Mouse (Mus musculus) ES-E14 (cell line): Measurements from ENCODE around the gene Il12rb1.

Experiments used
- MAFK ChIP-seq: IDR thresholded peaks from 2 replicates; pipeline ENCODE4 v1.6.1; 2014; ENCODE audit warnings: mild to moderate bottlenecking, low read depth, low read length, inconsistent platforms; ENCODE audit not compliant: insufficient read depth
- ZC3H11A ChIP-seq: IDR thresholded peaks from 2 replicates; pipeline ENCODE4 v1.6.1; 2012; ENCODE audit warnings: low read depth, mild to moderate bottlenecking, inconsistent platforms, low read length, borderline replicate concordance

DNA sequence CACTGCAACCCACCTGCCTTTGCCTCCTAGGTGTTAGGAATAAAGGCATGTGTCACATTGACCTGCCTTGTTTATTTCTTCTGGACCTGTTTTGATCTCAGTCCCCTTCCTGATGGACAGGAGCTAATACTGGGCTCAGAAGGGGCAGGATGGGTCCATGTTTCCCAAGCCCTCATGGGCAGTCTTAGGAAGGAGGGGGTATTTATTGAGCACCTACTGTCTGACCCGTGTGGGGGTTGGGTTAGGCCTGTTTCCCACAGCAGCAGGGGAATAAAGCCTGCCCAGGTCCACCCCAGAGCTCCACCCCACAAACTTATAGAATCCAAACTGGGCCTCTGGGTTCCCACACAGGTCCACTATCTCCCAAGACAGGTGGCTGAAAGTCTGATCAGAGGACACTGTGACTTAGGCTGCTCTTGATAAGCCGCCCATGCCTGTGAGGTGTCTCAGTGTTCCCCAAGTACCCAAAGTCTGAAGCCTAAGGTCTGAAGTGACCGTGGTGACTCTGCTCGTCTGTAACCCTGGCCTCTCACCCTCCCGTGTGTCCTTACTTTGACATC, 35.0 kb downstream of the Il12rb1 start:
- no peak for TF ChIP-seq ZC3H11A
- TF ChIP-seq MAFK: no peak
